Mouse (Mus musculus): Measurements from ENCODE around the gene Fbxl14.

The Fbxl14 gene

GRCm38 (mm10) chr6:119489765-119490164, 10.3 kb downstream of the Fbxl14 start:
- in situ Hi-C loops (cut with MboI; ENCODE audit: low sequenced_read_pairs) = loop anchor here (25.0 kb wide), 2 partner anchors 423 to 723 kb away; partner anchors contain the start of gene Rad52

GRCm38 (mm10) chr6:119490549-119490948, 11.1 kb downstream of the Fbxl14 start:
- in situ Hi-C loops (cut with MboI; ENCODE audit: low sequenced_read_pairs) = loop anchor here (25.0 kb wide), 2 partner anchors 422 to 722 kb away; partner anchors contain the start of gene Rad52

- in situ Hi-C loops (cut with MboI; ENCODE audit: low sequenced_read_pairs) = loop anchor here (25.0 kb wide), 2 partner anchors 421 to 721 kb away; partner anchors contain the start of gene Rad52
Measured at GRCm38 (mm10) chr6:119491006-119491405, 11.5 kb downstream of the Fbxl14 start.

GRCm38 (mm10) chr6:119491997-119492629, 12.6 kb downstream of the Fbxl14 start:
- in situ Hi-C loops (cut with MboI; ENCODE audit: low sequenced_read_pairs) = loop anchor here (25.0 kb wide), 2 partner anchors 420 to 720 kb away; partner anchors contain the start of gene Rad52

- in situ Hi-C loops (cut with MboI; ENCODE audit: low sequenced_read_pairs) = loop anchor here (25.0 kb wide), 2 partner anchors 420 to 720 kb away; partner anchors contain the start of gene Rad52
Measured at GRCm38 (mm10) chr6:119492630-119493014, 13.2 kb downstream of the Fbxl14 start.

GRCm38 (mm10) chr6:119499271-119499670, 19.8 kb downstream of the Fbxl14 start:
- in situ Hi-C loops (cut with MboI; ENCODE audit: low sequenced_read_pairs) = loop anchor here (25.0 kb wide), 2 partner anchors 413 to 713 kb away; partner anchors contain the start of gene Rad52

GRCm38 (mm10) chr6:119500086-119500485, 20.6 kb downstream of the Fbxl14 start:
- in situ Hi-C loops (cut with MboI; ENCODE audit: low sequenced_read_pairs) = no loop called here

GRCm38 (mm10) chr6:119502031-119502430, 22.6 kb downstream of the Fbxl14 start:
- in situ Hi-C loops (cut with MboI; ENCODE audit: low sequenced_read_pairs) = no loop called here

- in situ Hi-C loops (cut with MboI; ENCODE audit: low sequenced_read_pairs) = no loop called here
Measured at GRCm38 (mm10) chr6:119504756-119505155, 25.3 kb downstream of the Fbxl14 start.

GRCm38 (mm10) chr6:119505525-119506225, 26.2 kb downstream of the Fbxl14 start:
- in situ Hi-C loops (cut with MboI; ENCODE audit: low sequenced_read_pairs) = no loop called here

- in situ Hi-C loops (cut with MboI; ENCODE audit: low sequenced_read_pairs) = no loop called here
Measured at GRCm38 (mm10) chr6:119508221-119508620, 28.8 kb downstream of the Fbxl14 start.

- in situ Hi-C loops (cut with MboI; ENCODE audit: low sequenced_read_pairs) = no loop called here
Measured at GRCm38 (mm10) chr6:119508634-119509375, 29.3 kb downstream of the Fbxl14 start.

- in situ Hi-C loops (cut with MboI; ENCODE audit: low sequenced_read_pairs) = no loop called here
Measured at GRCm38 (mm10) chr6:119509437-119510037, 30.1 kb downstream of the Fbxl14 start.

GRCm38 (mm10) chr6:119512701-119513100, 33.2 kb downstream of the Fbxl14 start:
- in situ Hi-C loops (cut with MboI; ENCODE audit: low sequenced_read_pairs) = no loop called here

- in situ Hi-C loops (cut with MboI; ENCODE audit: low sequenced_read_pairs) = no loop called here
Measured at GRCm38 (mm10) chr6:119513452-119513851, 34.0 kb downstream of the Fbxl14 start.

GRCm38 (mm10) chr6:119514085-119514484, 34.6 kb downstream of the Fbxl14 start:
- in situ Hi-C loops (cut with MboI; ENCODE audit: low sequenced_read_pairs) = no loop called here

GRCm38 (mm10) chr6:119520731-119521130, 41.3 kb downstream of the Fbxl14 start:
- in situ Hi-C loops (cut with MboI; ENCODE audit: low sequenced_read_pairs) = no loop called here

- in situ Hi-C loops (cut with MboI; ENCODE audit: low sequenced_read_pairs) = no loop called here
Measured at GRCm38 (mm10) chr6:119521482-119521900, 42.0 kb downstream of the Fbxl14 start.

- in situ Hi-C loops (cut with MboI; ENCODE audit: low sequenced_read_pairs) = no loop called here
Measured at GRCm38 (mm10) chr6:119521931-119522391, 42.5 kb downstream of the Fbxl14 start.

GRCm38 (mm10) chr6:119526498-119526897, 47.0 kb downstream of the Fbxl14 start:
- in situ Hi-C loops (cut with MboI; ENCODE audit: low sequenced_read_pairs) = no loop called here

GRCm38 (mm10) chr6:119529659-119530058, 50.2 kb downstream of the Fbxl14 start:
- in situ Hi-C loops (cut with MboI; ENCODE audit: low sequenced_read_pairs) = no loop called here
